16 mouse cellular contexts compared by ENCODE assay signal in the genomic region with DNA sequence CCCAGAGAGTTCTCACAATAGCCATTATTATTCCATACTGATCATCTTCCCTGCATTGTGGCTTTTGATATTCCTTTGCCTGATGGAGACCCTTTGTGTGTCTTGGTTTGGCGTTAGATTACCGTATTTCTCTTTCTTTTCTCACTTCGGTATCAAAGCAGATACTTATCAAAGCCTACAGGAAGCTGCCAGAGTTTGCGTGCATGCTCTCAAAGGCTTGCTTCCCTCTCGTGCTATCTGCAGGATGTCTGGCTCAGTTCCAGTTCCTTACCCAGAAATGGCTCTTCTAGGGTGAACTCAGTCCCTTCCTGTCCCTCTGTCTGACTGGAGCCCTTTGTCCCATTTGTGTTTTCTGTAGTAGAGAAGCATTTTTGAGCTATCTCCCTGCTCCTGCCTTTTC.
DNase-seq lines count a peak whose midpoint lies in the region; TF ChIP-seq lines count a peak whose summit lies in the region.
"Had no signal": no experiment of that assay in that cellular context is flagged by ENCODE, and none has a peak within 500 bp of the region (broad histone marks: within the 10 kb centered on the region; RNA-seq: fewer than 3 reads in every experiment).

No protein-coding gene starts in this region.

- TF ChIP-seq POLR2A in heart, adult 2 months (IDR thresholded peaks at IDR 0.05; ENCODE audit: insufficient read depth, low read depth, low read length): no peak

- H3K79me2 ChIP-seq in heart, adult 2 months (replicated peaks; ENCODE audit: control insufficient read depth, insufficient read depth, low read length): no peaks in the 10 kb centered on the region

- H3K4me1 ChIP-seq in heart, adult 2 months (ENCODE audit: control insufficient read depth, insufficient read depth, low read length): no peaks in the 10 kb centered on the region; the same call in 1 of the 2 replicates
- H3K4me1 ChIP-seq: forebrain, embryonic 10.5 days; limb, embryonic 15.5 days; midbrain, embryonic 12.5 days; neural tube, embryonic 15.5 days had no signal

- H3K9ac ChIP-seq in heart, adult 2 months (ENCODE audit: low read depth, low read length): no peak overlapping the region
- H3K9ac ChIP-seq: limb, embryonic 15.5 days; midbrain, embryonic 12.5 days; neural tube, embryonic 15.5 days had no signal

- H3K27me3 ChIP-seq in heart, adult 2 months (ENCODE audit: control insufficient read depth, insufficient read depth, low read length): no peaks in the 10 kb centered on the region
- H3K27me3 ChIP-seq: limb, embryonic 15.5 days; midbrain, embryonic 12.5 days; neural tube, embryonic 15.5 days had no signal

- intact Hi-C loops in heart, adult 2 months (cut with DNase I): no loop called here

- H3K27ac ChIP-seq in heart, adult 2 months: no peak overlapping the region
- H3K27ac ChIP-seq: forebrain, embryonic 10.5 days; limb, embryonic 15.5 days; midbrain, embryonic 12.5 days; neural tube, embryonic 15.5 days had no signal

- TF ChIP-seq CTCF in heart, adult 2 months (IDR thresholded peaks at IDR 0.05): no peak

- no peaks in the 10 kb centered on the region for H3K36me3 ChIP-seq in heart, adult 2 months (ENCODE audit: control insufficient read depth, insufficient read depth, low read length)
- H3K36me3 ChIP-seq: forebrain, embryonic 10.5 days; limb, embryonic 15.5 days; midbrain, embryonic 12.5 days; neural tube, embryonic 15.5 days had no signal

- WGBS in heart, adult 2 months: 10% methylated on average over 5 of the region's 5 CpGs

- no peak for TF ChIP-seq EP300 in heart, adult 2 months (IDR thresholded peaks at IDR 0.05; ENCODE audit: insufficient read depth, low read depth, low read length)

- peak; percentile 89 for DNase-seq in heart, adult 11 months
- DNase-seq in heart, adult 2 months: no peak
- peak; percentile 32 to 35 for DNase-seq in spleen, postnatal 36 days (ENCODE audit: low spot score in 2 of 2)
- DNase-seq in spleen, postnatal 14 days (ENCODE audit: low spot score in 2 of 2): no peak
- peak; percentile 71 for DNase-seq in lung, postnatal 36 days
- DNase-seq in ovary, postnatal 14 days (ENCODE audit: low spot score): no peak
- DNase-seq in neural tube, embryonic 10.5 days (ENCODE audit: extremely low spot score, low spot score): no peak
- DNase-seq in left cerebral cortex, adult 11 months (ENCODE audit: low spot score): no peak
- DNase-seq: embryo, embryonic 11 days; gastrocnemius, postnatal 14 days; layer of hippocampus, postnatal 36 days; right cerebral cortex, postnatal 4 days had no signal

- H3K4me3 ChIP-seq in heart, adult 2 months: no peak overlapping the region
- H3K4me3 ChIP-seq: forebrain, embryonic 10.5 days; limb, embryonic 15.5 days; midbrain, embryonic 12.5 days; neural tube, embryonic 15.5 days had no signal

Comparison
In these comparisons a context has a peak if more than half of its experiments do, and no peak if none do; other contexts are left out.
1. DNase-seq: peak in heart, adult 11 months (single experiment), spleen, postnatal 36 days (2 of 2) and lung, postnatal 36 days (single experiment); none in heart, adult 2 months (0 of 2), spleen, postnatal 14 days (0 of 2), ovary, postnatal 14 days (single experiment), neural tube, embryonic 10.5 days (single experiment) and left cerebral cortex, adult 11 months (single experiment).